Mouse (Mus musculus) left cerebral cortex, adult 11 months (tissue): ENCODE measurements at regions not wholly inside any gene's neighbourhood (a gene's known extent, or its start where the extent isn't known, plus 50 kb on each side); places are given as distances from the start of the nearest gene placed in this dataset.
"Not testable (repeated sequence)": the region's sequence is repeated elsewhere in the genome, so short reads cannot be mapped to it uniquely, and the experiment has no call there.

ENCODE experiments used
- DNase-seq: peaks from one replicate; pipeline ENCODE4 v3.0.0; 2022; ENCODE audit warnings: low spot score

- peak; percentile 17 for DNase-seq
Observed at GRCm38 (mm10) chr4:18349157-18349556, 1256.1 kb upstream of the Gm12353 start.

GRCm38 (mm10) chr4:18365514-18365913 lies 1239.7 kb upstream of the Gm12353 start:
- DNase-seq, result peak; percentile 46

GRCm38 (mm10) chr4:18365916-18366315 lies 1239.3 kb upstream of the Gm12353 start:
- peak; percentile 55 for DNase-seq

GRCm38 (mm10) chr4:18394815-18395521 lies 1210.3 kb upstream of the Gm12353 start:
- DNase-seq, result no peak

- not testable (repeated sequence) for DNase-seq
Observed at GRCm38 (mm10) chr4:18395528-18396128, 1209.6 kb upstream of the Gm12353 start.

- peak; percentile 2 for DNase-seq
Observed at GRCm38 (mm10) chr4:18410338-18410737, 1194.9 kb upstream of the Gm12353 start.

- DNase-seq, result no peak
Observed at GRCm38 (mm10) chr4:18441385-18441784, 1163.9 kb upstream of the Gm12353 start.

GRCm38 (mm10) chr4:18444284-18445004 lies 1160.8 kb upstream of the Gm12353 start:
- no peak for DNase-seq

GRCm38 (mm10) chr4:18461641-18462040 lies 1143.6 kb upstream of the Gm12353 start:
- no peak for DNase-seq

GRCm38 (mm10) chr4:18468271-18468670 lies 1137.0 kb upstream of the Gm12353 start:
- not testable (repeated sequence) for DNase-seq

- DNase-seq, result no peak
Observed at GRCm38 (mm10) chr4:18469534-18469933, 1135.7 kb upstream of the Gm12353 start.
